Mouse (Mus musculus): Measurements from ENCODE around the gene Pde1a. TPM values are rescaled to one million over a fixed set of nuclear protein-coding genes. Genes with fewer than 3 reads are reported as not detected.

Gene Pde1a
- polyA plus RNA-seq, 1 experiment: 3.1 TPM

DNA sequence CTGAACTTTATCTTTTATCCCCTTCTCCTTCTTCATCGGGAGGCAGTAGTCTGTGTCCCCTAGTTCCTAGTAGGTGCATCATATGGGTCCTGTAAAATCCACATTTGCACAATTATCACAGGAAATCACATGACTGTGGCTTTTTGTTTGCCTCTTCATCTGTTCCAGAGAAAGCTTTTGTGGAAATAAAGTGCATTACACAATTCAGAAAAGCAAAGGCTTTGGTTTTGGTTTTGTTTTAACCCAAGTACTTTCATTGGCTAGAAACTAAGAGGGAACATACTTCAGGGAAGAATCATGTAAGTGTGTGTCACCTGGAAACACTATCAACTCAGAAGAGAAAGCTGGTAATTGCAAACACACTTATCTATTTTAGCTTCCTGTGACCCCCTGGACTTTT, 104.2 kb downstream of the Pde1a start:
- Histone ChIP-seq H3K4me3 (replicated peaks; ENCODE audit: extremely low read depth, low read depth, low read length) (no peak overlapping the region), H3K4me1 (ENCODE audit: control insufficient read depth, insufficient read depth, low read length) (no peaks in the 10 kb centered on the region)
- TF ChIP-seq POLR2A (IDR thresholded peaks at IDR 0.05; ENCODE audit: borderline replicate concordance, extremely low read depth, low read depth, low read length): no peak
- no peak for DNase-seq
- 47% methylated on average over 1 of the region's 1 CpGs for WGBS

GRCm38 (mm10) chr2:80014161-80014560, 115.1 kb downstream of the Pde1a start:
- 80% methylated on average over 3 of the region's 3 CpGs for WGBS
- Histone ChIP-seq H3K4me1 (ENCODE audit: control insufficient read depth, insufficient read depth, low read length) (no peaks in the 10 kb centered on the region), H3K4me3 (replicated peaks; ENCODE audit: extremely low read depth, low read depth, low read length) (no peak overlapping the region)
- no peak for TF ChIP-seq CTCF (IDR thresholded peaks at IDR 0.05; ENCODE audit: insufficient read depth, low read length)
- TF ChIP-seq POLR2A (IDR thresholded peaks at IDR 0.05; ENCODE audit: borderline replicate concordance, extremely low read depth, low read depth, low read length): no peak
- DNase-seq: no peak

DNA sequence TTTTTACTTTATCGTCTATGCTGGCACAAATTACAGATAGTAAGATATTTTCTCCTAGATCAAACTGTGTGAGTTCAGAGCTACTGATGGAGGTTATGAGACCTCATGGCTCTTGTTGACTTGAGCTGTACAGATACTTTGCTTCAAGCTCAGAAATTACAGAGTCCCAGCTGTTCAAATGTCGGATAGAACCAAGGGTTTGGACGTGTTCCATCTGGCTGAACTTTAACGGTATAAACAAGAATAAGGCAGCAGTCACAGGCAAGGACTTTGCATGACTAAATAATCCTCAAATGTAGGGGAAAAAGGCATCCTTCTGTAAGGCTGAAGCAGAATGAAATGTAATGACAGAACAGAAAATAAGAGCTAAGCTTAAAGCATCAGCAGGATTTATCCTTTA, 116.2 kb downstream of the Pde1a start:
- TF ChIP-seq POLR2A (IDR thresholded peaks at IDR 0.05; ENCODE audit: borderline replicate concordance, extremely low read depth, low read depth, low read length) (no peak), CTCF (IDR thresholded peaks at IDR 0.05; ENCODE audit: insufficient read depth, low read length) (no peak)
- 53% methylated on average over 4 of the region's 4 CpGs for WGBS
- DNase-seq: no peak
- Histone ChIP-seq H3K4me1 (ENCODE audit: control insufficient read depth, insufficient read depth, low read length) (no peaks in the 10 kb centered on the region), H3K4me3 (replicated peaks; ENCODE audit: extremely low read depth, low read depth, low read length) (no peak overlapping the region)

GRCm38 (mm10) chr2:79999168-79999567, 130.1 kb downstream of the Pde1a start:
- TF ChIP-seq CTCF (IDR thresholded peaks at IDR 0.05; ENCODE audit: insufficient read depth, low read length): no peak
- no peak for TF ChIP-seq POLR2A (IDR thresholded peaks at IDR 0.05; ENCODE audit: borderline replicate concordance, extremely low read depth, low read depth, low read length)
- DNase-seq: no peak
- Histone ChIP-seq H3K4me1 (ENCODE audit: control insufficient read depth, insufficient read depth, low read length) (no peaks in the 10 kb centered on the region), H3K4me3 (replicated peaks; ENCODE audit: extremely low read depth, low read depth, low read length) (no peak overlapping the region)
- WGBS: 69% methylated on average over 3 of the region's 3 CpGs

- DNase-seq: no peak
- H3K4me1 ChIP-seq (ENCODE audit: control insufficient read depth, insufficient read depth, low read length): no peaks in the 10 kb centered on the region
- WGBS: 55% methylated on average over 2 of the region's 2 CpGs
- H3K4me3 ChIP-seq (replicated peaks; ENCODE audit: extremely low read depth, low read depth, low read length): no peak overlapping the region
- TF ChIP-seq CTCF (IDR thresholded peaks at IDR 0.05; ENCODE audit: insufficient read depth, low read length): no peak
- no peak for TF ChIP-seq POLR2A (IDR thresholded peaks at IDR 0.05; ENCODE audit: borderline replicate concordance, extremely low read depth, low read depth, low read length)
These were observed 130.8 kb downstream of the Pde1a start for GRCm38 (mm10) chr2:79998460-79998859.

DNA sequence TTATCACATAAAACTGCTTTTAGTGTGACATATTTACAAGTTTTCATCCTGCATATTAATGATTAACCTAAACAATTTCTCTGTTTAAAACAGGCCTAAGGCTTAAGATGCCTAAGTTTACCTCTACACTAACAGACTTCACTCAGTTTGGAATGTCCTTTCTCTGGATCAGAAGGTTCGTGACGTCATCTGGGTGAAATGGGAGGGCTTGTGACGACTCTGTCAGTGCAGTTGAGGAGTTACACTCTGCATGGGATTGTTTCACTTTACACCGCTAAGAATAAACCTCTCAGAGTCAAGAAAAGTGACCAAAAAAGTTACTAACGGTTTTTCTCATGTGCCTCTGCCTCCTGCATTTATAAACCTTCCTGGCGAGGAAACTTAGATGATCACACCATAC, 137.6 kb downstream of the Pde1a start:
- TF ChIP-seq POLR2A (IDR thresholded peaks at IDR 0.05; ENCODE audit: borderline replicate concordance, extremely low read depth, low read depth, low read length) (no peak), CTCF (IDR thresholded peaks at IDR 0.05; ENCODE audit: insufficient read depth, low read length) (no peak)
- Histone ChIP-seq H3K4me3 (replicated peaks; ENCODE audit: extremely low read depth, low read depth, low read length) (no peak overlapping the region), H3K4me1 (ENCODE audit: control insufficient read depth, insufficient read depth, low read length) (no peaks in the 10 kb centered on the region)
- DNase-seq: no peak
- WGBS: 60% methylated on average over 6 of the region's 6 CpGs

- Histone ChIP-seq H3K4me3 (replicated peaks; ENCODE audit: extremely low read depth, low read depth, low read length) (no peak overlapping the region), H3K4me1 (ENCODE audit: control insufficient read depth, insufficient read depth, low read length) (no peaks in the 10 kb centered on the region)
- no peak for DNase-seq
- TF ChIP-seq POLR2A (IDR thresholded peaks at IDR 0.05; ENCODE audit: borderline replicate concordance, extremely low read depth, low read depth, low read length) (no peak), CTCF (IDR thresholded peaks at IDR 0.05; ENCODE audit: insufficient read depth, low read length) (no peak)
- WGBS: 55% methylated on average over 4 of the region's 4 CpGs
These were observed 145.5 kb downstream of the Pde1a start for GRCm38 (mm10) chr2:79983778-79984177.

DNA sequence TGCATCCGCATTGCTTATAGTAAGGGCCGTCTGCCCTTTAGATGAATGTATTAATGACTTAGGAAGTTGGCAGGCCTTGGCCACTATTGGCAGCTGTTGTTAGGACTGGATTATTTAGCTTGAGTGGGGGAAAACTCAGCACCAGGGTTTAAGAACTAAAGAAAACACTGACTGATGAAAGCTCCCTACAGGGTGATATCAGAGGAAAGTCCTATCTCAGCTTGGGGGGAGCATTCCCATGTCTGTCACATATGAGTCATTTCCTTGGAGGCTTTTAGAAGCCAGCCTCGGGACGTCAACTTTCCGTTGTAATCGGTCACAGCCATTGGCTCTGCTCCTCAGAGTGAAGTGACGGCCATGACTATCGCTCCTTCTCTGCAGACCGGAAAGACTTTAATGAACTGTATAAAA, 146.0 kb downstream of the Pde1a start:
- no peak overlapping the region for H3K4me3 ChIP-seq (replicated peaks; ENCODE audit: extremely low read depth, low read depth, low read length)
- WGBS: 36% methylated on average over 9 of the region's 9 CpGs
- TF ChIP-seq POLR2A (IDR thresholded peaks at IDR 0.05; ENCODE audit: borderline replicate concordance, extremely low read depth, low read depth, low read length): no peak
- no peaks in the 10 kb centered on the region for H3K4me1 ChIP-seq (ENCODE audit: control insufficient read depth, insufficient read depth, low read length)
- DNase-seq: no peak

- Histone ChIP-seq H3K4me3 (replicated peaks; ENCODE audit: extremely low read depth, low read depth, low read length) (no peak overlapping the region), H3K4me1 (ENCODE audit: control insufficient read depth, insufficient read depth, low read length) (no peaks in the 10 kb centered on the region)
- TF ChIP-seq POLR2A (IDR thresholded peaks at IDR 0.05; ENCODE audit: borderline replicate concordance, extremely low read depth, low read depth, low read length) (no peak), CTCF (IDR thresholded peaks at IDR 0.05; ENCODE audit: insufficient read depth, low read length) (no peak)
- WGBS: 93% methylated on average over 3 of the region's 3 CpGs
- DNase-seq: no peak
These were observed 147.5 kb downstream of the Pde1a start for GRCm38 (mm10) chr2:79981781-79982180.

DNA sequence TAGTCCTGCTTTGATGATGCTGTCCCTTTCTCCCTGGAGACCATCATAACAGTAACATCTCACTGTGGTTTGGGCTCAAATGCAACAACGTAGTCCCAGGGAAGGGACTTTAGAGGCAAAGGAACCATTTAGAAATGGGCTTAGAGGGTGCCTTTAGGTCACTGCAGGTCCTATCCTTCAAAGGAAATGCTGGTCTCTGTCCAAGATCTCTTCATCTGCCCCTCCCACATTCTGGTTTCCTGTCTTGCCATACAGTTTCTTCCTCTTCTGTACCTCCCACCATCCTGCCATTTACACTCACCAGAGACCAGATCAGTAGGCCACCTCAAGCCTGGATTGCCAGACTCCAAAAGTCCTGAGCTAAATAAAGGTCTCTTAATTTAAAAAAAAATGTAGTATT, 150.3 kb downstream of the Pde1a start:
- Histone ChIP-seq H3K4me3 (replicated peaks; ENCODE audit: extremely low read depth, low read depth, low read length) (no peak overlapping the region), H3K4me1 (ENCODE audit: control insufficient read depth, insufficient read depth, low read length) (no peaks in the 10 kb centered on the region)
- 81% methylated on average over 1 of the region's 1 CpGs for WGBS
- DNase-seq: no peak
- no peak for TF ChIP-seq POLR2A (IDR thresholded peaks at IDR 0.05; ENCODE audit: borderline replicate concordance, extremely low read depth, low read depth, low read length)
- no peak for TF ChIP-seq CTCF (IDR thresholded peaks at IDR 0.05; ENCODE audit: insufficient read depth, low read length)

DNA sequence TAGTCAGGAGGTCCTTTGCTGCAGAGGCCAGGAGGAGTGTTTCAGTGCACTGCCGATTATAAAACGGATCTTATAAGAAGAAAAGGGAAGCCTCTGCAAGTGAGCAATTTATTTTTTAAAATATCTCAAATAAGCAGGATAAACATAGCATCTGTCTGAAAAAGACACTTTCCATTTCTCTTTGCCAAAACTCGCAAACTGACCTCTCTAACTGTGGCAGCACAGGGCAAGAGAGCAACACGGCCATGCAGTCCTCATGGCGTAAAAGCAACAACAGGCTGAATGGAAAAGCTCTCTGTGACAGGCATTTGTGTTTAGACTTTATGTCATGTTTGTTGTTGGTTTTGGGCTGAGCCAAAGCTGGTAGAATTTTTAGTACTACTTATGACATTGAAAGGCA, 152.0 kb downstream of the Pde1a start:
- no peak for DNase-seq
- Histone ChIP-seq H3K4me3 (replicated peaks; ENCODE audit: extremely low read depth, low read depth, low read length) (no peak overlapping the region), H3K4me1 (ENCODE audit: control insufficient read depth, insufficient read depth, low read length) (no peaks in the 10 kb centered on the region)
- 50% methylated on average over 5 of the region's 5 CpGs for WGBS
- TF ChIP-seq POLR2A (IDR thresholded peaks at IDR 0.05; ENCODE audit: borderline replicate concordance, extremely low read depth, low read depth, low read length) (no peak), CTCF (IDR thresholded peaks at IDR 0.05; ENCODE audit: insufficient read depth, low read length) (no peak)

Data from lung, adult 2 months (tissue).